Mouse (Mus musculus): ENCODE results near the gene Smarcc2.

Gene Smarcc2

DNA sequence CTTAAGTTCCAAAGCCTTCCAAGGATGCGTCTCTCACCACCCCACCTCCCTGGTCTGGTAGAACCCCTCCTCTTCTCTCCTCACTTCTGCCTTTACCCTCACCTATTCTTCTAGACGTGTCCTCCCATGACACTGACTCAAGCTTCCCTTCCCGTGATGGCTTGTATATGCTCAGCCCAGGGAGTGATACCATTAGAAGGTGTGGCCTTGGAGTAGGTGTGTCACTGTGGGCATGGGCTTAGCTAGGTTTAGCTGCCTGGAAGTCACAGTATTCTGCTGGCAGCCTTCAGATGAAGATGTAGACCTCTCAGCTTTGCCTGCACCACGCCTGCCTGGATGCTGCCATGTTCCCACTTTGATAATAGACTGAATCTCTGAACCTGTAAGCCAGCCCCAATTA is 56.0 kb downstream of the Smarcc2 start:
- no peak for TF ChIP-seq GATA4 (IDR thresholded peaks at IDR 0.05; ENCODE audit: insufficient replicate concordance, low read length)

DNA sequence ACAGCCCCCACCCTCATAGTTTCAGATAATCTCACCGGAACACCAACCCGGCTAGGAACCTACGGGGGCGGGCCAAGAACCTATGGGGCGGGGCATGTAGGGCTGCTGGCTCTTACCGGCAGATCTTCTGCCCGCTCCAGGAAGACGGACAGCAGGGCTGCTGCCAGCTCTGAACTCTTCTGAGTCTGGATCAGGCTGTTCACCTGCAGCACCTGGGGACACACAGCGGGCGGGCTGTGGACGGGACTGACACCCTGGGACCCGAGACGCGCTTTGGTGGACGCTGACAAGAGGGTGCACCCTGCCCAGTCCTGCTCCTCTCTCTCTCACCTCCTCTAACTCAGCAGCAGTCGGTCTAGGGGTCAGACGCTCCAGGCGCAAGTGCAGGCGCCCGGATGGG is 57.0 kb downstream of the Smarcc2 start:
- TF ChIP-seq GATA4 (IDR thresholded peaks at IDR 0.05; ENCODE audit: insufficient replicate concordance, low read length) = no peak

DNA sequence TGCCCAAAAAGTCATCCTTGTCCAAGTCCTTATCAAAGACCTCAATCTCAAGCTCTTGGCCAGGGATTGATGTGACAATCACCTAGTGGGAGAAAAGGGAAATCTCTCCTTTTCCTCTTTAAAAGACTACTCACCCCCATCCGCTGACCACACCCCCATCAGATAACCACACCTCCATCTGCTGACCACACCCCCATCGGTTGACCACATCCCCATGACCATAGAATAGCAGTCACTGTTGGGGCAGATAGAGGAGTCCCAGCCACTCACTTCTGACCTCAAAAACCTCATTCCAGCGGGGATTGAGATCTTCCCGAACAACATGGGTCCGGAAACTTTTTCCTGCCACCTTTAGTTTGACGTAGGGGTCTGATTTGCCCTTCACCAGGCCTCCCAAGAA is 57.6 kb downstream of the Smarcc2 start:
- no peak for TF ChIP-seq GATA4 (IDR thresholded peaks at IDR 0.05; ENCODE audit: insufficient replicate concordance, low read length)

DNA sequence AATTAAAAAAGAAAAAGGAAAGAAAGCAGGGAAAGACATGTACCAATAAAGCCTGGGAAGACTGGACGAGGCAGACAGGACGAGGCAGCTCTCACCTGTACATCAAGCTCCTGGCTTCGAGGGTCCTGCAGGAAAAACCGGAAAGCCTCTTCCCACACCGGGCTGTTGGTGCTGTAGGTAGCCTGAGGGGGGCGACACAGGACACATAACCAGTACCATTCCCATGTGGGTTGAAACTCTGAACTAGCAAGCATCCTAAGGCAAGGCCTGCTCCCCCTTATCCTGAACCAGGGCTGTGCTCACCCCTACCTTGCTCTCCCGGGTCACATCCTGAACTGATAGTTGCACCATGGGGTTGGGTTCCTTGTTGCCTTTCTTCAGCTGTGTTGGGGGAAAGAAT is 59.8 kb downstream of the Smarcc2 start:
- TF ChIP-seq GATA4 (IDR thresholded peaks at IDR 0.05; ENCODE audit: insufficient replicate concordance, low read length) = no peak

DNA sequence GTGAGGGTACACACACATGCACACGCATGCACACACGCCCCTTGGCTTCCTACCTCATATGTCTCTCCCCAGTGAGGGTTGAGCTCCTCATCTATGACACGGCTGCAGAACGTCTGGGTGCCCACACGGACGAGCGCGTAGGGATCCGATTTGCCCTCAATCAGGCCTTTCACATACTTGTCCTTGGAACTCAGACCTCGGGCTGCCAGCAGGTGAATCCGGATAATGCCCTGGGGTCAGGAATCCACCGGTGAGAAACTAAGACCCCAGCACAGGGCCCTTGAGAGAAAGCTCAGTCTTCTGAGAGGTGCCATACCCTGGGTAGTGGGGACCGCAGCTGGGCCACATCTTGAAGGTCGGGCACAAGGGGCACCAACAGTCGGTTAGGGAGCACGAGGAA is 61.5 kb downstream of the Smarcc2 start:
- no peak for TF ChIP-seq GATA4 (IDR thresholded peaks at IDR 0.05; ENCODE audit: insufficient replicate concordance, low read length)

DNA sequence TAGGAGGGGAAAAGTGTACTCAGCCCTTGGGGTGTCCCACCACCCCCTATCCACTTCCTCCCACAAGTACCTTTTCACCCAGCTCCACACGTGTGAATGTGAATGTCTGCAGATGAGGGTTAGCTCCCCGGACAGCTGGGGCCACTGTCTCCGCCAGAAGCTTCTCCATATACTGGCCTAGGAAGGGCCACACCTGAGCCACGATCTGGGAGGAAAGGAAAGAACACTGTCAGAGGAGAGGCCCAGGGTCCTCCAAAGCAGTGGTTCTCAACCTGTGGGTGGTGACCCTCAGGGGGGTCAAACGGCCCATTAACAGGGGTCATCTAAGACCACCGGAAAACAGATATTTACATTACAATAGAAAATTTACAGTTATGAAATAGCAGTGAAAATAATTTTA is 63.3 kb downstream of the Smarcc2 start:
- no peak for TF ChIP-seq GATA4 (IDR thresholded peaks at IDR 0.05; ENCODE audit: insufficient replicate concordance, low read length)

DNA sequence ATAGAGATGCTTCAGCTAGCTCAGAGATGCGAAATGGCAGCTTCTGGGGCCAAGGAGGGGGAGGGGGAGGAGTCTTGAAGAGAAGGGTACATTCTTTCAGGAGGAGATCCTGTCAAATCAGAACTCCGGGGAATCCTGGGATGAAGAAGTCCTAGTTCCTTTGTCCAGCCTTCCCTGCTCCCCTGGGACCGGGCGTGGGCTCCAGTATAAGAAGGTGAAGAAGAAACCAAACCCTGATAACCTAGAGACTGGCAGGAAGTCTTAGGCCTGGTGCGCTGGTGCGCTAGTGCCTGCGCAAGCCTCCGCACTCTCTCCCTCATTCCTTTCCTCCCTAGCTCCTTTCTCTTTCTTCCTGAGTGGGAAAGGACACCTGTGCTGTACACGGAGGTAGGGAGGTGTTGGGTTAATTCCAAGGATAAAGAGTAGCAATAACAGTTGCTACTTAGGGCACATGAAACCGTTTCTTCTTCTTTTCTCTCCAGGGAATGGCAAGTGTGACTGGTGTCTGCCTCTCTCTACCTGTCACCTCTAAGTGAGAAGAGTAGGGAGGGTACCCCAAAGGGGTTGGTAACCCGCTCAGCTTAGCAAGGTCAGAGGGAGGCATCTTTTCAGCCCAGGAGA is 65.2 kb downstream of the Smarcc2 start:
- TF ChIP-seq GATA4 (IDR thresholded peaks at IDR 0.05; ENCODE audit: insufficient replicate concordance, low read length) = no peak

DNA sequence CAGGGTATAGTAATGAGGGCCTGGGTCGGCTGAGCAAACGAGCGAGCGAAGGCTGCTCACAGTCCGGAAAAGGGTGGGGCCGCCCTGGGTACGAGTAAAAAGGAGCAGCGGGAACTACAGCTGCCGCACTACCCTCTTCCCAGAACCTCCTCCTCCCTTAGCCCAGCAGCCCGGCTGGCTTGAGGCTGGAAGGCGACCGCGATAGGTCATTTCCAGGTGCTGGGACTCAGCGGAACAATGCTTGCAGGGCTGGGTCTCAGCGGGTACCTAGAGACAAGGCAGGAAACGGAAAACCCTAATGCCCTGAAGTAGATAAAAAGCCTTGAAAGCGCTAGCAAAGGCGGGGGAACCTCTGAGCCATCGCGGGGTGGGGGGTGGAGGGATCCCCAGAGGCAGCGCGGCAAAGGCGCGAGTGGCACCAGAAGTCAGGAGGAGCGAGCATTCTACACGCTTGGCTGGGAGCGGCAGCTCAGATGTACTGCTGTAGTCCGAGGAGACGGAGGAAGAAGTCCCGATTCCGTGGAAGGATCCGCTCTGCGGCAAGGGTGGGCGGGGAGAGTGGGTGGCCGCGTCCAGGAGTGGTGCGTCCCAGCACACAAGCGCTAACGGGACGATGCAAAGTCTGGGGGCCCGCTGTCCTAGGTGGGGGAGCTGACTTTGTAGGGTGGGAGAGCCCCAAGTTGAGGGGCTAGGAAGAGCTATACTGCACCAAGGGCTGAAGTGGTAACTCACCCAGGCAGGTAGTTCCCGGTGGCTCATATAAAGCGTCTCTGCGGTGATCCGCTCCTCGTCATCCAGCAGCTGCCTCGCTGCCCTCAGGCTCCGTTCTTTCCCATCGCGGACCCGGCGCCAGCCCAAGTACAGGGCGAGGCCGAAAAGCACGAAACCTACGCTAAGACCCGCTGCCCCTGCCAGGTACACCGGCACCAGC is 65.9 kb downstream of the Smarcc2 start:
- no peak for TF ChIP-seq GATA4 (IDR thresholded peaks at IDR 0.05; ENCODE audit: insufficient replicate concordance, low read length)

DNA sequence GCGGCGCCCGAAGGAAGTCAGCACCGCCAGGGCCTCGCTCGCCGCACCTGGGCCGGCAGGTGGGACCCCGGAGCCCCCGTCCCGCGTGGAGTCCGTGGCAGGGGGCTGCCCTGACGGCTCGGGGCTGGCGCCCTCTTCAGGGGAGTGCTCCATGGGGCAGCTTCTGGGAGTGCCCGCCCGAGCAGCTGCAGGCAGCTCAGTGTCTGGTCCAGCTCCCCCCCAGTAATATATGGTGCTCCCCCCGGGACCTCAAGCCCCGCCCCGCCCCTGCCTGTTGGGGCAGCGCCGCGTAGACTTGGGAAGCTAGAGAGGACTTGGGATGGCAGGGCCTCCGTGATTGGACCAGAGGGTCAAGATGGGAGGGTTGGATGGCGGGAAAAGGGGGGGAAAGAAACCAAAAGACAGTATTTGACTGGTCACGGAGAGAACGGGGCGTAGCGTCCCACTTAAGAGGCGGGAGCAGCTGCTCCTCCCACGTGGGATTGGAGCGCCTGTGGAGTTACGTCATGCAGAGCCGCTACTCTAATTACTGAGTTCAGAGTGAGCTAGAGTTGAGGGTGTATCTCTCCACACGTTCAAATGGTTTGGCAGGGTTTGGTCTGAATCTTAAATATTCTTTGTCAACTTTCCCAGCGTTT is 66.7 kb downstream of the Smarcc2 start, which contains the start of gene Esyt1:
TSS of gene Esyt1 (minus strand) at position 201 of the 638 bp plus-strand sequence.
- no peak for TF ChIP-seq GATA4 (IDR thresholded peaks at IDR 0.05; ENCODE audit: insufficient replicate concordance, low read length)

DNA sequence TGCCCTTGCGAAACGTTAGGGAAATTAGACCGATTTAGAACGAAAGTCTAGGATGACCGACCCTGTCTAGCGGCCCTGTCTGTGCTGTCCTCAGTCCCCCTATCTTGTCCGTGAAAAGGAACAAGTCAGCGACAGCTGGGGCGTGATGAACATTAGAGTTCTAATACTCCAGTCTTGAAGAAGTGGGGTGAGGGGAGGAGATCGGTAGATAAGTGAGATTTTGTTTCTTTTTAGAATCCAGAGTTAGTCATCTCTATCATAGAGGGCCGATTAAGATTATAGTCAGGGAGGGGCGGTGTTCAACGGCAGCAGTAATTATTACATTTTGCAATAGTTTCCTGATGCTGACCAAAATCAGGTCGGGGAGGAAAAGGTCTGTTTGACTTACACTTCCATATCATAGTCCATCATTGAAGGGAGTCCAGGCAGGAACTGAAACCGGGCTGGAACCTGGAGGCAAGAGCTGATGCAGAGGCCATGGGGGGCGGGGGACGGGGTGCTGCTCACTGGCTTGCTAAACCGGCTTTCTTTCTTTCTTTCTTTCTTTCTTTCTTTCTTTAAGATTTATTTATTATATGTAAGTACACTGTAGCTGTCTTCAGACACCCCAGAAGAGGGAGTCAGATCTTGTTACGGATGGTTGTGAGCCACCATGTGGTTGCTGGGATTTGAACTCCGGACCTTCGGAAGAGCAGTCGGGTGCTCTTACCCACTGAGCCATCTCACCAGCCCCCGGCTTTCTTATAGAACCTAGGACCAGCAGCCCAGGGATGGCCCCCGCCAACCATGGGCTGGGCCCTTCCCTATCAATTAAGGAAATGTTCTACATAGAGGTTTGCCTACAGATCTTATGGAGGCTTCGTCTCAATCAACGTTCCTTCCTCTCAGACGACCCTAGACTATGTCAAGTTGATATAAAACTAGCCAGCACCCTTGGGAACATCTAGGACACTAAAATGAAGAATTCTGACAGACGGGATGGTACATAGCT is 67.6 kb downstream of the Smarcc2 start:
- TF ChIP-seq GATA4 (IDR thresholded peaks at IDR 0.05; ENCODE audit: insufficient replicate concordance, low read length) = no peak

DNA sequence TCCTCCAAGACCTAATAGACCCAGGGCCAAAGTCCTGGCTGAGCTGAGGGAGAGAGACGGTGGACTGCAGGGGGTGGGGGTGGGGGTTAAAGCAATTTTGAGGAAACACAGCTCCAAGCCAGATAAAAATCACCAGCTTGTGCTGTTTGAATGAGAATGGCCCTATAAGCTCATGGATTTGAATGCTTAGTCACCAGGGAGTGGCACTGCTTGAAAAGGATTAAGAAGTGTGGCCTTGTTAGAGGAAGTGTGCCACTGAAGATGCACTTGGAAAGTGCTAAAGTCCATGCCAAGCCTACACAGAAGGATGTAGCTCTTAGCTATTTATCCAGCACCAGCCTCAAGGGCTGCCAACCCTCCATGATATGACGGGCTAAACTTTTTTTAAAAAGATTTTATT is 76.2 kb downstream of the Smarcc2 start:
- TF ChIP-seq GATA4 (IDR thresholded peaks at IDR 0.05; ENCODE audit: insufficient replicate concordance, low read length) = no peak

DNA sequence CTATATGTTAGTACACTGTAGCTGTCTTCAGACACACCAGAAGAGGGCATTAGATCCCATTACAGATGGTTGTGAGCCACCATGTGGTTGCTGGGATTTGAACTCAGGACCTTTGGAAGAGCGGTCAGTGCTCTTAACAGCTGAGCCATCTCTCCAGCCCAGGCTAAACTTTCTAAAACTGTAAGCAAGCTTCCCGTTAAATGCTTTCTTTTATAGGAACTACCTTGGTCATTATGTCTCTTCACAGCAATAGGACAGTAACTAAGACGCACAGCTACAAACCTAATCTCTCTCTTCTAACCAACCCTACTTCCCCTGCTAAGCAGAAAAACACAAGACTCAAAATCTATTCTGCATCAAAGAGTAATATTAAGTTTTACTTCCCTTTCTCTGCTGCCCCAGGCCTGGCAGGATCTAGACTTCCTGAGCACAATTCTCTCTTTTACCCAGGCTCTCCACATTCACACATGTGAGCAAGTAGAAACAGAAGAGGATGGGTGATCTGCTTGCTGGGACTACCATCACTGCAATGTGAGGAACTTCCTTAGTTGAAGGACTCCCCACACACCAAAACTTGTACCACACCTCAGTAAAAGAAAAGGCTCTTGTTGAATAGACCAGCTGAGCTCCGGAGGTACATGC is 76.7 kb downstream of the Smarcc2 start:
- no peak for TF ChIP-seq GATA4 (IDR thresholded peaks at IDR 0.05; ENCODE audit: insufficient replicate concordance, low read length)

DNA sequence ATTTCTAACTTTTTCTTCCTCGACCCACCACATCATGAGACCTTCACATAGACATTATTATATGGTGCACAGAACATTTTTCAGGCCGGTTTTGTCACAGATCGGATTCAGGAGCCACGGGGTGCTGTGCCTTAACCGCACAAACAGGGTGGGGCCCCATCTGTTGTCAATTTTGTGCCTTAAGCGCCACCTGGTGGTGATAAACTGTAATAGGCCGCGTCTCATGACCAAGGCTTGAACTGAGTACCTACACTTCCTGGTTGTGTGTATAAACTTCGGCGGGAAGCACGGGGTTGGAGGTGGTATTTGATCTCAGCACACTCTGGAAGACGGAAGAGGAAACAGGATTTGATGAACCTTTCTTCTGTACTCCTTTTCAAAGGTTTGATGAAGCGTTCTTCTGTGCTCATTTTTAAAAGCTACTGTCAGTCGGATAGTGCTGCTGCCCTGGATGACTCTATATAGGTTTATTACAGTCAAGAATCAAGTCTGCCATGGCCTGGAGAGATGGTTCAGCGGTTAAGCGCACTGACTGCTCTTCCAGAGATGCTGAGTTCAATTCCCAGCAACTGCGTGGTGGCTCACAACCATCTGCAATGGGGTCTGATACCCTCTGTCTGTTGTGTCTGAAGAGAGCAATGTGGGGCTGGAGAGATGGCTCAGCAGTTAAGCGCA is 77.4 kb downstream of the Smarcc2 start:
- no peak for TF ChIP-seq GATA4 (IDR thresholded peaks at IDR 0.05; ENCODE audit: insufficient replicate concordance, low read length)
